Mouse (Mus musculus) activated CD4-positive, CD25-positive, alpha-beta regulatory T cell, adult 4 months (primary cell): ENCODE results near the gene Armcx4. TPM values are rescaled to one million over a fixed set of nuclear protein-coding genes. Genes with fewer than 3 reads are reported as not detected.

Experiments used
- polyA plus RNA-seq, 2 experiments: library from polyadenylated mRNA; unstranded; fragments of 100-300 nt; shearing (Covaris generic); gene quantifications; one replicate each; pipeline ENCODE4 v1.2.1; 2017

Gene Armcx4
- polyA plus RNA-seq, 2 experiments from 2014 or later = 0.82 to 1.2 TPM

Other genes starting within 250 kb of the Armcx4 start
- not detected for gene Taf7l, start 210.0 kb upstream of the Armcx4 start, polyA plus RNA-seq
- 10 to 100 TPM; 31.0 to 38.7 TPM for gene Timm8a1, start 144.7 kb upstream of the Armcx4 start, polyA plus RNA-seq
- gene Btk, start 102.9 kb upstream of the Armcx4 start, polyA plus RNA-seq = 1 to 10 TPM in 1 of 2 experiments, under 1 TPM in 1; 0.65 to 2.3 TPM
- gene Rpl36a, start 100.9 kb upstream of the Armcx4 start, polyA plus RNA-seq = 100 to 1,000 TPM; 650 to 747 TPM
- gene Gla, start 85.4 kb upstream of the Armcx4 start, polyA plus RNA-seq = 1 to 10 TPM; 4.6 to 5.0 TPM
- 100 to 1,000 TPM in 1 of 2 experiments, 10 to 100 TPM in 1; 75.6 to 106 TPM for gene Hnrnph2, start 85.3 kb upstream of the Armcx4 start, polyA plus RNA-seq
- gene Armcx1, start 31.4 kb downstream of the Armcx4 start, polyA plus RNA-seq = 1 to 10 TPM; 1.3 to 2.2 TPM
- 1 to 10 TPM in 1 of 2 experiments, under 1 TPM in 1; 0.93 to 2.3 TPM for gene Armcx6, start 64.9 kb downstream of the Armcx4 start, polyA plus RNA-seq
- gene Armcx3, start 70.1 kb downstream of the Armcx4 start, polyA plus RNA-seq = 10 to 100 TPM in 1 of 2 experiments, 1 to 10 TPM in 1; 5.9 to 11.8 TPM
- gene Armcx2, start 122.7 kb downstream of the Armcx4 start, polyA plus RNA-seq = 1 to 10 TPM; 5.0 to 8.9 TPM